Mouse (Mus musculus): ENCODE data around the gene Plscr4. TPM values are rescaled to one million over a fixed set of nuclear protein-coding genes. Genes with fewer than 3 reads are reported as not detected.

The Plscr4 gene
- polyA plus RNA-seq, 1 experiment from 2014 or later = 4.8 TPM

DNA sequence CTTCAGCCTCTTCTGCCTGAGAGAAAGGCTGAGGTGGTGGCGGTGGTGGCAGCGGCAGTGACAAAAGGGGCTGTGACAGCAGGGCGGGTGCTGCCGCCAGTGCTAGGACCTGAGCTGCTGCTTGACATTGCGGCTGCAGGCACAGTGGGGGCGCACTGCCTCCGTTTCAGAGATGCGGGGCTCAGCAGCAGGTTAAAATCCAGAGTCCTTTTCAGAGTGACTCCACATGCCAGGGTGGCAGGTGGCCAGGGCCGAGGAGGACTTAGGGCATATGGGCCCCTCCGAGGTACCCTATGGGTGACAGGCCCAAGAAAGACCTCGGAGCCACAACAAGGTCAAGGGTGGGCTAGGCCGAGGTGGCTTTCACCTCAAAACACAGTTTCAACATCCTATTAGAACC lies 59.9 kb downstream of the Plscr4 start:
- H3K4me1 ChIP-seq = 0 out of 2 replicates have a peak, but pooled peaks cover 4% of the 10 kb centered on the region
- H3K9me3 ChIP-seq = peaks cover 8% of the 10 kb centered on the region
- 0 out of 2 replicates have a peak, but pooled peaks cover 4% of the 10 kb centered on the region for H3K36me3 ChIP-seq
- no peak overlapping the region for H3K27ac ChIP-seq
- no peak overlapping the region for H3K4me3 ChIP-seq
- H3K27me3 ChIP-seq = no peaks in the 10 kb centered on the region
- no peak overlapping the region for H3K9ac ChIP-seq
- no peak for ATAC-seq (ENCODE audit: insufficient number of reproducible peaks, insufficient read depth, low FRiP score, low TSS enrichment, low read depth)
- WGBS = 98% methylated on average over 12 of the region's 12 CpGs
- H3K4me2 ChIP-seq = no peak overlapping the region

DNA sequence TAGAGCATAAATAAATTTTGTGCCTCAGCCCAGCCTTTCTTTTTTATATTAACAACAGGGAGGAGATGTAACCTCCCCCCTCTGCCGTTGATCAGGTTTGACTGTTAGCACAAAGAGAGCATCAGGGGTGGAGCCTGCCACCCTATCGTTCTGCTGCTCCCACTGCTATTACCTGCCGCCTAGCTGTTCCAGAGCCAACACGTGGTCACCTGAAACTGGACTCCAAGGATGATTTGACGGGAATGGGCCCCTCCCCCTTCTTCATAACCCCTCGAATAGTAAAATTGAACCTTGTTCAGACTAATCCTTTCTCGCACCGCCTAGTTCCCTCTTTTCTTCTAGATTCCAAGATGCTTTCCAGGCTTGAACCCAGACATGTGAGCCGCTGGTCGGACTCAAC lies 63.6 kb downstream of the Plscr4 start:
- no peak for ATAC-seq (ENCODE audit: insufficient number of reproducible peaks, insufficient read depth, low FRiP score, low TSS enrichment, low read depth)
- no peak overlapping the region for H3K4me2 ChIP-seq
- 0 out of 2 replicates have a peak, but pooled peaks cover 4% of the 10 kb centered on the region for H3K36me3 ChIP-seq
- H3K27me3 ChIP-seq = no peaks in the 10 kb centered on the region
- no peak overlapping the region for H3K27ac ChIP-seq
- H3K9me3 ChIP-seq = peaks cover 8% of the 10 kb centered on the region
- no peaks in the 10 kb centered on the region for H3K4me1 ChIP-seq
- H3K9ac ChIP-seq = no peak overlapping the region
- no peak overlapping the region for H3K4me3 ChIP-seq
- WGBS = 83% methylated on average over 10 of the region's 10 CpGs

GRCm38 (mm10) chr9:92524506-92524905 lies 67.3 kb downstream of the Plscr4 start:
- 0 out of 2 replicates have a peak, but pooled peaks cover 2% of the 10 kb centered on the region for H3K9me3 ChIP-seq
- H3K27me3 ChIP-seq = no peaks in the 10 kb centered on the region
- 75% methylated on average over 4 of the region's 4 CpGs for WGBS
- no peak overlapping the region for H3K9ac ChIP-seq
- no peaks in the 10 kb centered on the region for H3K36me3 ChIP-seq
- H3K27ac ChIP-seq = no peak overlapping the region
- no peak overlapping the region for H3K4me2 ChIP-seq
- H3K4me1 ChIP-seq = no peaks in the 10 kb centered on the region
- no peak for ATAC-seq (ENCODE audit: insufficient number of reproducible peaks, insufficient read depth, low FRiP score, low TSS enrichment, low read depth)
- H3K4me3 ChIP-seq = no peak overlapping the region

DNA sequence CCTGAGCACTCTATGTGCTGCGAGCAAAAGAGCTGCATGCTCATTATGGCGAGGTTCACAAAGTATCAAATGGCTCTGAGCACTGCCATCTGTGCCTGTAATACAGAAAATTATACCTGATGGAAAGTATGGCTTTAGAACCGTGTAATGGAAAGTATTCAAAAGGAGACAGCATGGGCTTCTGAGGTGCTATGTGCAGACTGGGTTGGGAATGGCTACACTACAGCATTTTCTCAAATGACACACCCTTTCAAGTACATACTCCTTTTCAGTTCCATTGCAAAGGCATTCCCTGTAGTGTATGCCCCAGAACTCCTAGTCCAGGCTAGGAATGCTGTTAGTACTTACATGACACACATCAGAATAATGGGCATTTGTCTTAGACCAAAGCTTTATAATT lies 72.9 kb downstream of the Plscr4 start:
- no peak for ATAC-seq (ENCODE audit: insufficient number of reproducible peaks, insufficient read depth, low FRiP score, low TSS enrichment, low read depth)
- no peak overlapping the region for H3K9ac ChIP-seq
- no peak overlapping the region for H3K4me2 ChIP-seq
- no peaks in the 10 kb centered on the region for H3K27me3 ChIP-seq
- WGBS = 40% methylated on average over 3 of the region's 3 CpGs
- H3K36me3 ChIP-seq = no peaks in the 10 kb centered on the region
- no peaks in the 10 kb centered on the region for H3K4me1 ChIP-seq
- no peaks in the 10 kb centered on the region for H3K9me3 ChIP-seq
- H3K4me3 ChIP-seq = no peak overlapping the region
- no peak overlapping the region for H3K27ac ChIP-seq

DNA sequence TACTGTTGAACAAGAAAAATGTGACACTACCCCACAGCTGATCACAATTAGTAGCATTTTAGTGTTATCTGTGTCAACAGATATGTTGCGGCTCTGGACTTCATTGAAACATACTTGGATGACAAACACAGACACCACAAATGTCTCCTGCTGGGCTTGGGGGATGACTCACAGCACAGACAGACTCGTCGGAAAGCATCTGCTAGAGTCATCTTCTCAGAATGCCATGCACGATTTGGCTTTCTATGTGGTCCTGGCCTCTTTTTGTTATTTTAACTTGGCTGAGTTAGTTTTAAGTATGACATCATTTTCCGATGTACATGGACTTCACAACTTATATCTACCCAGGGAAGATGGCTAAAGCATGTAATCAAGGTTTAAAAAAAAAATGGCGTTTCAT lies 80.6 kb downstream of the Plscr4 start:
- Histone ChIP-seq H3K9ac (no peak overlapping the region), H3K27ac (no peak overlapping the region), H3K36me3 (no peaks in the 10 kb centered on the region), H3K9me3 (no peaks in the 10 kb centered on the region), H3K4me2 (no peak overlapping the region), H3K27me3 (no peaks in the 10 kb centered on the region), H3K4me3 (no peak overlapping the region), H3K4me1 (peaks cover 12% of the 10 kb centered on the region)
- 70% methylated on average over 6 of the region's 6 CpGs for WGBS
- ATAC-seq (ENCODE audit: insufficient number of reproducible peaks, insufficient read depth, low FRiP score, low TSS enrichment, low read depth) = no peak

DNA sequence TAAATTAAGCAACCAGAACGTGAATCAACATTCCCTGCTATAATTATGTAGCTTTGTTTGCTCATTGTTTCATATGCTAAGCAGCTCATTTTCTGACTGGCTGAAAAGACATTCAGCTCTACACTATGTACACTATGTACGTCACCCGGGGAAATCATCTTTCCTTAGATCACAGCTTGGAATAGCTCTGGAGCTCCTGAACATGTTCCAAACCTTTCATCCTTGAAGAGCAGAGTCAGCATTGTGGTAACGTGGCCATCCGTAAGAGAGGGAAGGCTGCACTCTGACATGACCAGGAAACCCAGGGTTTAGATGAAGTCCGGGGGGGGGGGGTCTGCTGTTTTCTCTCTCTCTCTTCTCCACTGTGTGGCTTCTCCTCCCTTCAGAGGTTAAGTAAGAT lies 81.0 kb downstream of the Plscr4 start:
- H3K4me3 ChIP-seq = no peak overlapping the region
- H3K4me1 ChIP-seq = peaks cover 12% of the 10 kb centered on the region
- H3K27ac ChIP-seq = no peak overlapping the region
- H3K27me3 ChIP-seq = no peaks in the 10 kb centered on the region
- no peaks in the 10 kb centered on the region for H3K36me3 ChIP-seq
- 74% methylated on average over 6 of the region's 6 CpGs for WGBS
- no peak for ATAC-seq (ENCODE audit: insufficient number of reproducible peaks, insufficient read depth, low FRiP score, low TSS enrichment, low read depth)
- H3K9me3 ChIP-seq = no peaks in the 10 kb centered on the region
- H3K4me2 ChIP-seq = no peak overlapping the region
- H3K9ac ChIP-seq = no peak overlapping the region

Other genes starting within 250 kb of the Plscr4 start
- 15.9 and 19.1 TPM in 2 replicates for gene Plscr1, start 207.6 kb upstream of the Plscr4 start, polyA plus RNA-seq (2015; fragmentation: Nextera tagmentation; extraction: Ambion mirVana)
- 1.2 and 1.3 TPM in 2 replicates for gene Plscr2, start 181.8 kb upstream of the Plscr4 start, polyA plus RNA-seq (2015; fragmentation: Nextera tagmentation; extraction: Ambion mirVana)
- gene 1700057G04Rik, start 148.0 kb upstream of the Plscr4 start, polyA plus RNA-seq (2015; fragmentation: Nextera tagmentation; extraction: Ambion mirVana) = not detected in 2 replicates
- 53.4 and 59.4 TPM in 2 replicates for gene Plod2, start 84.8 kb downstream of the Plscr4 start, polyA plus RNA-seq (2015; fragmentation: Nextera tagmentation; extraction: Ambion mirVana)

Measured in embryonic facial prominence, embryonic 13.5 days (tissue).